Mouse (Mus musculus): ENCODE measurements around the gene Polr3h.

Gene Polr3h

DNA sequence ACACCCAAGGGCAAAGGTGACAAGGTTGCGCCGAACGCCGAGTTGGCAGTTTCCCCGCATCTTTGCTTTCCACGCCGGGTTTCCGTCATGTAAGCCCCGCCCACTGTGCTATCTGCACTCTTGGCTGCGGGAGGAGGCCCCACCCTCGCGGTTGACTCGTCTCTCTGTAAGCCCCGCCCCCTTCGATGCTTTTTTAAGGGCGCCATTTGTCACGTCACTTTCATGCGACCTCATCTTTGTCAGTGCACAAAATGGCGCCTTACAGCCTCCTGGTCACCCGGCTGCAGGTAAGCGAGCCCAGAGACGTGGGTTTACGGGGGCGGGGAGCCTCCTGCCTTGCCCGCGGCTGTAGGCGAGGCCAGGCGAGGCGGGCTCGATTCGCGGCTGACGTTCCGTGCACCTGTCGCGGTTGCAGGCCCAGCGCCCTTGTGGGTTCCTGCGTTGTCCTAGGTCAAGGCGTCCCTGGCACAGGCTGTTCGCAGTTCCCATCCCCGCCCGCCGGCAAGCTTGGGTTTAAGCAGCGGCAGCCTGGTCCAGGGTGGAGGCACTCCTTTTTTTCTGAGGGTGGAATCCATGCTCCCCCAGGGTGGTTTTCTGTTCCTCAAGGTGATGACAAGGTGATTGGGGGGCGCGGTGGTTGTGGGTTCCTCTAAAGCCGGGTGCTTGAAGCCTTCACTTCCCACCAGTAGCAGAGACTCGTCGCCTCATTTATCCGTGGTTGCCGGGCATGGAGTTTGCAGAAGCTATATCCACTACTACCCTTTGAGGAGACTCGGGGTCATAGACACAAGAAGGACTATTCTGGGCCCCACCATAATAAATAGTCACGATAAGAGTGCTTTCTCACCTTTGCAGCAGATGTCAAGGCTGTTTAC is 53.5 kb downstream of the Polr3h start, which contains the start of gene Aco2:
Aco2 (plus strand) TSS at position 48 of the 875 bp plus-strand sequence.
- peak; percentile 98 to 99 for DNase-seq (ENCODE audit: low spot score in 2 of 2)

DNA sequence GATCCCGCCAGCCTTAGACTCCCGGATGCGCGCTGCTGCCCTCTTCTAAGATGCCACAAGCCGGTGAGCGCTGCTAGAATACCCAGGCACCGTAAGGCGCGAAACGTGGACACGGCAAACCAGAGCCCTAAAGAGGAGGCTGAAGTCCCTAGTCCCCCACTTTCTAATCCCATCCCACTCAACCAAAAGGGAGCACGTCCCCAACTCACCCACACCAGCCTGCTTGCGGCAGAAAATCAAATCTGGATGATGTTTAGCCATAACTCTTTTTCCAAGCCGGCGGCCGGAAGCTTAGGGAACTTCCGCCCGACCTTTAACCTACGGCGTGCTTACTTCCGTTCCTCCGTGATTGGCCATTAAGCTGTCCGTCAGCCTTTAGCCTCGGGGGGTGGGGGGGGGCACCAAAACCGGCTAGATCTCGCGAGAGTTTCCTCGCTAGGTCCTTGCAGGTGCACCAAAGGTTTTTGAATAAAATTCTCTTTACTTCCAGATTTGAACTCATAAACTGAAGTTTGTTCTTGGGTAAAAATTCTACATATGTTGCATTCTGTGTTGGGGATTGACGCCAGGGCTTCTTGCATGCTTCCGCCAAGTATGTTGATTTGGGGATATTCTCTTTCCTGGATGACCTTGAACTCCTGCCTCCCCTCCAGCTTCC is 54.3 kb downstream of the Polr3h start, which contains the start of gene Phf5a:
Phf5a (minus strand) TSS at position 308 of the 658 bp plus-strand sequence.
- peak; percentile 84 to 88 for DNase-seq (ENCODE audit: low spot score in 2 of 2)

DNA sequence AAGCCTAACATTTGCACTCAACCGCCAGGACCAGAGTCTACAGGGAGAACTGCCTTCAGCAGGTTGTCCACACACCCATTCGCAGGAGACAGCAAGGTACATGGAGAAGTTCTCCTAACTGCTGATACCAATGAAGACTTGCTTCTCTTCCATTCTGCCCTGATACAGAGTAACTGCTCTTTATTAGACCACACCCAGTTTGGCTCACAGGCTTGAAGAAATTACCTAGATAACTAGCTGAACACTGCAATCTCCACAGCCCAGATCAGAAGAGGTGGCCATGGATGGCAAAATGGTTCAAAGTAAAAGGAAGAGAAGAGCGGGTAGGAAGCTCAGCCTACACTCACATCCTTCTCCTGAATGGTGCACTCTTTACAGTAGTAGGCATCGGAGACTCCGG is 56.1 kb downstream of the Polr3h start:
- DNase-seq (ENCODE audit: low spot score in 2 of 2), result no peak

DNA sequence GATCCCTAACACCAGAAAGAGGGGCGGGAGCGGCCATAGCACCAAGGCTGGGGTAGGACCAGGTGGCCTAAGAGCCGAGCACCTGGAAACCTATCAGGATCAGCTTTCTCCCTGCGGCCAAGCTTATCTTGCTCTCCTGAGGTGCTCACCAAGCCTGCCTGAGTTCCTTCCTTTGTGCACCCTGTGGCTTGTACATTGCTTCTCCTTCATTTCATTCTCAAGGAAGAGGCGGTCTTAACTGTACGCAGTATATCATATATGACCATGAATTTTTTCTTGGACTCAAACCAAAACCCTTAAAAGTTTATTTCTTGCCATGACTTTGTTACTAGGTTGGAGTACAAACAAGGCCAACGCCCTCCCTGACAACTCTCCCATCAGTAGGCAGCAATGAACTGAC is 61.8 kb downstream of the Polr3h start:
- DNase-seq (ENCODE audit: low spot score in 2 of 2), result no peak

DNA sequence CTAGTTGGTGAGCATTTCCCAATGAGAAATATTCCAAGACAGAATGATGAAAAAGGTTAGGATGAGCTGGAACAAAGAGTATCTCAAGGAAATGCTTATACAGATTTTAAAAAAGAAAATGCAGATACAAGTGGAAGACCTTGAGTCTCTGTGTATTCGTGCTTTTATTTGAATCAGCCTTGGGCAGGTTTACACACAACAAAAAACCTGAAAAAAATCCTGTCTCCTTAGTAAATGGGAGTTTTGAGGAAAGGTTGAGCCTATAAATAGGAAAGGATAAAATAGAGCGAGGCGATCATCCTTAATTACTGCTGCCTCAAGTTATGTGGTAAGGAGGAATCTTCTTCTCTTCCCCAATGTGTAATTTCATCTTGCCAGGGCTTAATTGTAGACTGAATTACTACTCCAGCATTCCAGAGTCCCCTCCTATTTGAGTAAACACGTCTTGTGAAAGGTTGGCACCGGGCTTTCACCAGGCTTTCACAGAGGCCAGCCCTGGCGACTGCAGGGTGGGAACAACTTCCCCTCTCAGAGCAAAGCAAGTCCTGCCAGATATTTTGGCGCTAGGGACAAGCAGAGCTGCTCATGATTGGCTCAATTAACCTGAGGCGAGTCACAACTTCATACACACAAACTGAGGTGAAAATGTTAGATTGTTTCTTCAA is 65.4 kb downstream of the Polr3h start:
- no peak for DNase-seq (ENCODE audit: low spot score in 2 of 2)

DNA sequence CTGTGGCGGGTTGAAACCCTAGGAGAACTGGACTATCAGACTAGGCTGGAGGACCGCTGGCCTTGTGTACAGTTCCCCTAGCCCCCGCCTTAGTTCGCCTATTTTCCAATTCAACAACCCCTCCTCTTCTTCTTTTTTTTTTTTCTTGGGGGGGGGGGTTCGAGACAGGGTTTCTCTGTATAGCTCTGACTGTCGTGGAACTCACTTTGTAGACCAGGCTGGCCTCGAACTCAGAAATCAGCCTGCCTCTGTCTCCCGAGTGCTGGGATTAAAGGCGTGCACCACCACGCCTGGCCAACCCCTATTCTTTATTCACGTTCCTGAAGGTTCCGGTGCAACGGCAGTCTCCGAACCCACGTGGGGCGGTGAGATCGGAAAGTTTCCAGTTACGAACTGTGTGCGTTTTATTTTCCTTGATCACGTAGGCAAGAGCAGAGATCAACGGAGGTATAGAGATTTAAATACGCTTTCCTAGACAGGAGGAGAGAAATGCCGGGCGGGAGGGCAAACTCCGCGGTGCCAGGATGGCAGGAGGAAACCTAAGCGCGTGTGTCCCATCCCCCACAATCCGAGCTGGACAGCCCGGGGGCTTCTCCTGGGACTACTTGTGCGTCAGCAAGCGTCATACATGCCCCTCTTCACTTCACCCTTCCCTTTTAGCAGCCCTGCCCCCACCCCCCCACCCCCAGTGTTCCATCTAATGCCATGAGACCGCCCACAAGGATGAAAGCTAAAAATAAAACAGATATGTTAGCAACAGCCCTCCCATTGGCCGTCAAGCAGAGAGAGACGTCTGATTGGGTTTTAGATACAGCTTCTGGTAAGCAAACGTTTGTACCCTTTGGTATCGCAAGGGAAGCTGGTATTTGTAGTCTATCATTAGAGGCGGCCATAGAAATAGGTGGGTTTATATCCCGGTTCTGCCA is 66.4 kb downstream of the Polr3h start:
- DNase-seq (ENCODE audit: low spot score in 2 of 2), result peak; percentile 95 to 98

DNA sequence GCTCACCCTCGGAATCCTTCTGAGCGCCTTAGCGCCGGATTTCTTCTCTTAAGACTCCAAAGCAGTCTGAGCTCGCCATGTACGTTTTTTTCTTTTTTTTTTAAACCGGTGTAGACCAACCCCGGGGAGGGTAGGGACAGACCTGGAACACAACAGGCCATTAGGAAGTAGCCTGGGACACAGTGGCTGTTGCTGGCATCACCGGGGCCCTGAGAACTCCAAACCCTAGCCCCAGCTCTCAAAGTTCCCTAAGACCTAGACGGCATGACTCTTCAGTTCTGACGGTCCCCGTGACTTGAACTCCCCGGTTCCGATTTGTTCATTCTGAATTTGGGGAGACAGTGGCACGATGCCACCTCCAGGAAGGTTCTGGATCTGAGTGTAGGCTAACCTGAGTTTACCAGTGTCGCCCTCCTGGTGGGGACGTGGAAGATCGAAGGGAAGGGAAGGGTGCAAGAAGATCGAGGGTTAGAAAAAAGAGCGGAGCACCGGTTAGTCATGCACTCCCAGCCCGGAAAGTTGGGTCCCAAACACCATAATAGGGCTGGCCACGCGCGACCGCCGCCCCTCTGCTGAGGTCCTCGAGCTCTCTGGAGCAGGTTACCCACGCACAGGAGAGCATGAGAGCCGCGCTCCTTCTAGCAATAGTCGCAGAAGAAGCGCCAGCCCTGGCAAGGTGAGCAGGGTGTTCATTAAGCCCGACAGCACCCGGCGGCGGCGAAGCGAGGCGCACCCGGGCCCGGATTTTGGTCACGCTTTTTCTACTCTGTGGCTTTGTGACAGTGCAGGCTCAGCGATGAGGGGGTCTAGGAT is 67.3 kb downstream of the Polr3h start, which contains the start of gene Tob2:
Tob2 (minus strand) TSS at position 280 of the 813 bp plus-strand sequence.
- DNase-seq (ENCODE audit: low spot score in 2 of 2), result peak; percentile 74 to 77

DNA sequence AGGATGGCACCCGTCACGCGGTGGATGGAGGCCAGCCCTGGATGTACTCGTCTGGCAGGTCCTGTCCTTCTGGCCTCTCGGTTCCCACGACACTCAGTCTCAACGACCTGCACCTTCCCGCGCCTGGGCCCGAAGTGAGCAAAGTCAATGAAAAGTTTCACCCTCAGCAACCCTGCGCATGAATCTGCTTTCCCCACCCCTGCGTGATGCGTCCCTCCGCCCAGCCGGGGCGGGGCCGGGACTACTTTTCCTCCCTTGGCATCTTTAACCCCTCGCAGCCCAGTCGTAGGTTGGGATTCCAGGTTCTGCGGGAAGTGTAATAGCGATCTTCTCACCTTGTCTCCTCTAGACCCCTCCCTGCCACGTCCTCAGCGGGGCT is 67.9 kb downstream of the Polr3h start:
- peak; percentile 94 to 95 for DNase-seq (ENCODE audit: low spot score in 2 of 2)

DNA sequence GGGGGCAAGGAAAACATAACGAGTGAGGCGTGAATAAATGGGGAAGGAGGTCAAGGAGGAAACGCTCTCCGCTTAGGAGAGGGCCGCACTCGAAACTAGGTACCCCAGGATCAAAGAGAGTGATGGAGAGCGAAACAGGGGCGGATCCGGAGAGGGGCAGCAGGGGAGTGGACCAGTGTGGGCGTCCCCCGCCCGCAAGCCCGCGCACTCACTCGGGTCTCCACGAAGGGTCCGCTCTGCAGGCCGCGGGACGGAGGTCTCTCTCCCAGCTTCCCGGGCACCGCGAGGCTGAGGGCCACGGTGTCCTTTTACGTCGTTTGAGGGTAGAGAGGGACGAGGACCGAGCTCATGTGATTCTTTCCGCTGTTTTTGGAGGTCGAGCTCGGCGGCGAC is 68.3 kb downstream of the Polr3h start:
- DNase-seq (ENCODE audit: low spot score in 2 of 2), result no peak

DNA sequence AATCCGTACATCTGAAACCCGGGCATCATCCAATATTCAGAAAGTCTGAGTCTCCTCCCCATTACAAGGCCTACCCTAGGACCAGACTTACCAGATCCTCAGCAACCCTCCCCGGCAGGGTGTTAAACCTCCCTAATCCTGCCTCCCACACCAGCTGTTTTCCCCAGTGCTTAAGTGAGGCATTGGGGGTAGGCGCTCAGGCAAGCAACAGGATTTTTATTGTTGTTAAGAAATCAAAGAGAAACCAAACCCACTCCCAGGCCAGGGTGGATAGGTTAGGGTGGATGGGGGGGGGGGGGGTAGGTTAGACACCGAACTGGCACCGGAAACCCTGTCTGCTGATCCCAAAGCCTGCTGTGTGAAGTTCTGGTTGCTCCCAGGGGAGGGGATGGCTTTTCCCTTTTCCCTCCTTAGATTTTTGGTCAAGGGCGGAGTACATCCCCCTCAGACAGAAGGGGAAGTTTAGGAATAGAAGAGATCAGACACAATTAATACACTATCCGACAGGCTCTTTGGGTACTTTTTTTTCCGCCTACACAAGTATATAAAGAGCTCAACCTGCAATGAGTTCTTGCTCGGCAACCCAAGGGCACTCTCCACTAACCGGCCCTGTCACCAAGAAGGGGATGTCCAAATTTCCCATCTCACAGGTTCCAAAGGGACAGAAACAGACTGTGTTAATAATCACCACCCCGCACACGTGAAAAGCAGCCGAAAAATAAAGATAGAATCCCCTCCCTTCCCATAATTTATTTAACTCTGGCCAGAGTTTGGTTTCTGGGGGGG is 68.9 kb downstream of the Polr3h start:
- no peak for DNase-seq (ENCODE audit: low spot score in 2 of 2)

DNA sequence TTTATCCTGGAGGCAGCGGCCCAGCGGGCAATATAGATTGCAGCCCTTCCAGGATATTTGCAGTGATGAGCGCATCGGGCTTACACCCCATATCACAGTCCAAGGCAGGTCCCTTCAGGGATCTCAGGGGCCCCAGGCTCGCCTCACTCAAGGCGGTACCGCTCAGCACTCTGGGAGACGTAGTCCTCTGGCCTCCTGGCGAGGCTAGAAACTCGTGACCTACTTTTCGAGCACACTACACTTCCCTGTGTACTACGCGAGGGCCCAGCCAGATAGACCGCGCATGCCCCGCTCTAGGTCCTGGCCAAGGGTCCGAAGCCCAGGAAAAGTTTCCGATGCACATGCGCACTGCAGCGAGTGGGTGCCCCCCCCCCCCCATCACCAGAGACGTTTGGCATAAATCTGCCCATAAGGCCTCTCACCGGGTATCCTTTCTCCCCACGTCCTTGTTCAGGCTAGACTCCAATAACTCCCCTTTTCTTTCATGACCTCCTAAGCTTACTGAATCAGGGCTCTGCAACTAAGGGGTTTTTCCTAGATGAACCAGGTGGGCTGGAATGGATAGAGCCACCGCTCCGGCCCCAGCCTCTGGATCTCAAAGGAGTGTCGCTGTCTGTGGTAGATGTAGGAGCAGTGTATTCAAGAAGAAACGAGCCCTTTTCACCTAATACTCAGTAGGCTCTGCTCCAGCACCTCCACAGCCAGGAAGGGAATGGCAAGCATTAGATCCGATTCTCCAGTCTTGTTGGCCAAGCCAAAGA is 69.8 kb downstream of the Polr3h start:
- peak; percentile 89 to 90 for DNase-seq (ENCODE audit: low spot score in 2 of 2)

DNA sequence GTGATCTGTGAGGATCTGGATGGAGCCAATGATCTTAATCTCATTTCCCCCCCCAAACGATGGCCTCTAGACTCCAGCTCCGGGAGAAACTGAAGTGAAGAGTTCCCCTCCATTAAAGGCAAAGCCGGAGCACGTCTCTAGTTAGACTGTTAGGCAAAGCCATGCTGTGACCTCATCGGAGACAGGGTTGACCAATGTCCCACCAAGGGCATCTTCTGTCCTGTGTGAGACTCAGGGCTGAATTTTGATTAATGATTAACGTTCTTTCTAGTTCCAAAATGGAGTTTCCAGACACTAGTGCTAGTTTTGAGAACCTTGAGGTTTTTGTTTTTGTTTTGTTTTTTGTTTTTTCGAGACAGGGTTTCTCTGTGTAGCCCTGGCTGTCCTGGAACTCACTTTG is 73.0 kb downstream of the Polr3h start:
- DNase-seq (ENCODE audit: low spot score in 2 of 2), result no peak

DNA sequence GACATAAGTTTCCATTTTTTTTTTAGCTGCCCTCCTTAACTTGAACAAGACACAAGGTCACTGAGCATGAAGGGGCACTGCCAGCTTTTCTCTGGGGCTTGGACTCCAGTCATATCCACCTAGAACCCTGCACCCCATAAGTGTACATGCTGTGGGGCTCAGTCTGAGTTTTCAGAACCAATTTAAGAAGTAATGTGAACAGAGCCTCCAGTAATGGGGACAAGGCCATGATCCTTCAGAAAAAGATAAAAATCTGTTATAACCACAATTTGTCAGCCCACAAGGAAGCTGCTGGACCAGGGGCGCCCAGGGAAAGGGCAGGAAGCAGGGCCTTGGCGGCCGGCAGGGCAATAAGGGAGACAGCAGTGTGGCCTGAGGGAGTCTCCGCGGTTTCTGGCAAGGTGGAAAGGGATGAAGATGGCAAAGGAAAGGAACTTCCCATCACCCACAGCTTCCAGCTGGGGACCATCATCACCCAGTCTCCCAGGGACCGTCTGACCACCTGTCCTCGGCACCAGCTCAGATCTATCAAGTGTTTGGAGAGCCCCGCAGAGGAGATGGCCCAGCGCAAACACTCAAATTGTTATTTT is 73.5 kb downstream of the Polr3h start:
- DNase-seq (ENCODE audit: low spot score in 2 of 2), result no peak

DNA sequence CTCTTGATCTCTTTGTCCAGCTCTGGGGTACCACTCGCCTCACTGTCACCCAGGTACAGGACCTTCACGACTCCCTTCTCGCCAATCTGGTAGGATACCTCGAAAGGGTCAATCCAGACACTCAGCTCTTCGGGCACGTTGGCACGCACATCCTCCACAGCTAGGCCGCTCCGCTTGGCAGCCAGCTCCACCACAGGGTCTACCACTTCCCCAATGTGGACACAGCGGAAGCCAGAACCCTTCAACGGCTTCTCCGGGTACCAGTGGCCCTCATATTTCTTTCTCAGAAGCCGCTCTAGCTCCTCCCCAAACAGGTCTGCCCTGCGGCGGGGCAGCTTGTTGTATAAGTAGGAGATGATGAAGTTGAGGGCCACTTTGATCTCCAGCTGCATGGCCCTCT is 74.7 kb downstream of the Polr3h start:
- no peak for DNase-seq (ENCODE audit: low spot score in 2 of 2)

DNA sequence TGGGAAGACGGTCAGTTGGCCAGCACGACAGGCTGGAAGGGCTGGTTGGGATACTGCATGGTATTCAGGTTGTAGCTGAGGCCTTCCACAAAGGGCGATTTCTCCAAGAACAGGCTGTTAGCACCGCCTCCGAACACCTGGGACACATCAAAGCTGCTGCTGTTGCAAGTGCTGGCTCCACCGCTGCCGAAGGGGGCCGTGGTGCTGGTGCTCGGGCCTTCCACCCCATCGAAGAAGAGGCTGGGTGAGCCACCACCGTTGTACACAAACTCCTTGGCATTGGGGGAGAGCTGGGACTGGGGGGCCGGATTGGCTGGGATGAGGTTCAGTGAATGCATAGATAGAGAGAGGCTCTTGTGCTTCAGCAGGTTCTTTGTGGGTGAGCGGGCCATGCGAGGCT is 75.3 kb downstream of the Polr3h start:
- no peak for DNase-seq (ENCODE audit: low spot score in 2 of 2)

DNA sequence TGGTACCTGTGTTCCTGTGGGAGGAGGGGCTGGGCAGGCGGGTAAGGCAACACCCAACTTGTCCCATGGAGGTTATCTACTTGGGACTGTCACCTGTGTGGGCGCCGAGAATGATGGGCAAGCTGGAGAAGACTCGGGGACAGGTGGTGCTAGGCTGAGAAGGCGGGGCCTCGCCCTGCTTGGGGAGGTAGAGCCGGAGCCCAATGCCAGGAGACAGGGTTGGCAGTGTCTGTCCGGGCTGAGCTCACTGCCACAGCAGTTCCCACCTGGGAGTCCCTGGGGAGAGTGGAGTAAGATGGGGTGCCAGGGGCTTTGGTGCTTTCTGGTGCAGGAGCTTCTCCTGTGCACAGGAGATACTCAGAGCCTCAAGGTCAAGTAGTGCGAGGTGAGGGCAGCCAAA is 76.9 kb downstream of the Polr3h start:
- no peak for DNase-seq (ENCODE audit: low spot score in 2 of 2)

DNA sequence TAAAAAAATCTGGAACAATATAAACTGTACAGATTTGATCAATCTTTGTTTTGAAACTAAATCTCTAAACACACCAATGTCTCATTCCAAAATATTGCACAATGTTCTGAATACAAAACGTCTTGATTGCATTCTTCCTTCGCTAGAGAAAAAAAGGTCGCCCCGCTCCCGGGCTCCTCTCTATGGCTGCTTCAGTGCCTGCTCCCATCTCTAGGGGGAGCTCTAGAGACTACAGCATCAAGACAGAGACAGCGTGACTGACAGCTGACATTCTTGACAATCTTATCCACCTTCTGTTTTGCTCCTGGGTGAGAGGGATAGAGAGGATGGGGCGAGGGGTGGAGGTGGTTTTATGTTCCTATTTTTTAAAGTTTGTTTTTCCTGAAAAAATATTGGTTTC is 77.7 kb downstream of the Polr3h start:
- DNase-seq (ENCODE audit: low spot score in 2 of 2), result peak in 1 of 2 experiments; percentile 62

DNA sequence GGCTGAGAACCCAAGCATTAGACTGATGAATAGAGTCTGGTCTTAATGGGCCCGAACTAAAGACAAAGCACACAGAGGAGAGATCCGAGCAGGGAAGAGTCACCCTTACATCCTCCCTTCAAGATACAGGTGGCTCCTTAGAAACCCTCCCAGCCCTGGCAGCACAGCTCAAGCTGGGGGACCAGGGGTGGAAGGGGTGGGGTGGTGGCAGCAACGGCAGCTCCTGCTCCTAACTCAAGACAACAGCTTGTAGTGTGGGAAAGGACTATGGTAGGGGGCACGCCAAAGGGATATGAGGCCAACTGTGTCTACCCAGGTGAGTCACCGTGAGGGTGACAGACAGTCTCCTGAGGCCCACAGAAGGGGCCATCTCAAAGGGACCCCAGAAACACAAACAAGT is 78.2 kb downstream of the Polr3h start:
- DNase-seq (ENCODE audit: low spot score in 2 of 2), result no peak

DNA sequence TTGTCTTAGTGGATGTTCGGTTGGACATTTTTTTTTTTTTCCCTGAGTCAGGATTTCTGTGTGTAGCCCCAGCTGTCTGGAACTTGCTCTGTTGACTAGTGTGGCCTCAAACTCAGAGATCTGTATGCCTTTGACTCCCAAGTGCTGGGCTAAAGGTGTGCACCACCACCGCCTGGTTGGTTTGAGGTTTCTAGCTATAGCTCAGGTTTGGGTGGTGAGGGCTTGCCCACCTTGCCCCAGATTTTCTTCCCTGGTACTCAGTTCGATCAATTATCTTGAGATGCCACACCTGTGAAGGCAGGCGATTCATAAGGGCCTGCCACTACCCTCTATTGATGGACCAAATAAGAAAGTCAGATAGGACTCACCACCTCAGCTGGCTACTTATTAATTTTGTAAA is 78.9 kb downstream of the Polr3h start:
- DNase-seq (ENCODE audit: low spot score in 2 of 2), result no peak

Data from heart, adult 9 months (tissue).